15 mouse cellular contexts compared by ENCODE assay signal in the genomic region with DNA sequence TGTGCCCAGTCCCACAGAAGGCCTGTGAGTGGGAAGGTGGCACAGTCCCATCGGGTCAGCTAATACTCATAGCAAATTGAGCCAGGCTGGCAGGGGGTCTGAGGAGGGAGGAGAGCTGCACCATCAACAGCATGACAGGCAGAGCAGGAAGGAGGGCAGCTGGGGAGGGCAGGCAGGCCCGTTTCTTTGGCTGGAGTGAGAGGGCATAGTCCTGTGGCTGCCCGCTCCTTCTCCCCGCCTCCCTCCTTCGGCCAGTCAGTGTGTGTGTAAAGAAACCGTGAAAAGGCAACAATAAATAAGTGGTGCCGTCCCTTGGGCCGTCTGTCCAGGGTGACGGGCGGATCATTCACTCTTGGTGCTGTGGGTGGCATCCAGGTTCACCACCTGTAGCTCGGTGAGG. TPM values are rescaled to one million over a fixed set of nuclear protein-coding genes. Genes with fewer than 3 reads are reported as not detected.
DNase-seq lines count a peak whose midpoint lies in the region; ATAC-seq and TF ChIP-seq lines count a peak whose summit lies in the region.
"Had no signal": no experiment of that assay in that cellular context is flagged by ENCODE, and none has a peak within 500 bp of the region (broad histone marks: within the 10 kb centered on the region; RNA-seq: fewer than 3 reads in every experiment).

No protein-coding gene starts in this region.

- TF ChIP-seq CTCF in kidney, adult 2 months (conservative IDR thresholded peaks at IDR 0.05; ENCODE audit: insufficient read depth, insufficient read length, low read depth, low read length) = no peak

- peaks cover 46% of the 10 kb centered on the region for H3K4me1 ChIP-seq in embryonic facial prominence, embryonic 12.5 days
- H3K4me1 ChIP-seq in embryonic facial prominence, embryonic 10.5 days = peaks cover 55% of the 10 kb centered on the region
- H3K4me1 ChIP-seq in kidney, adult 2 months (ENCODE audit: control insufficient read depth, insufficient read depth, low read length) = peaks cover 5% of the 10 kb centered on the region
- peaks cover 48% of the 10 kb centered on the region for H3K4me1 ChIP-seq in kidney, embryonic 16.5 days (ENCODE audit: insufficient read depth, low read length)

- DNase-seq in embryonic facial prominence, embryonic 10.5 days (ENCODE audit: low spot score) = no peak
- peak; percentile 74 for DNase-seq in kidney, adult 2 months
- peak; percentile 51 for DNase-seq in kidney, adult 8-10 months
- DNase-seq in kidney, postnatal 36 days = peak; percentile 62 to 67
- DNase-seq in gastrocnemius, postnatal 25 days = no peak

- peaks cover 41% of the 10 kb centered on the region for H3K36me3 ChIP-seq in embryonic facial prominence, embryonic 12.5 days
- peaks cover 50% of the 10 kb centered on the region for H3K36me3 ChIP-seq in embryonic facial prominence, embryonic 10.5 days (replicated peaks)
- H3K36me3 ChIP-seq in kidney, adult 2 months (ENCODE audit: control insufficient read depth, insufficient read depth, low read length) = no peaks in the 10 kb centered on the region
- peaks cover 40% of the 10 kb centered on the region for H3K36me3 ChIP-seq in kidney, embryonic 16.5 days (ENCODE audit: insufficient read depth, low read length)

- H3K9me3 ChIP-seq in embryonic facial prominence, embryonic 12.5 days = no peaks in the 10 kb centered on the region
- no peaks in the 10 kb centered on the region for H3K9me3 ChIP-seq in embryonic facial prominence, embryonic 10.5 days
- H3K9me3 ChIP-seq in kidney, embryonic 16.5 days (ENCODE audit: low read length) = no peaks in the 10 kb centered on the region
- H3K9me3 ChIP-seq: embryonic facial prominence, embryonic 13.5 days; forebrain, embryonic 13.5 days; hindbrain, embryonic 15.5 days; neural tube, embryonic 15.5 days; stomach, embryonic 15.5 days had no signal

- ATAC-seq in embryonic facial prominence, embryonic 12.5 days (ENCODE audit: insufficient number of reproducible peaks, insufficient read depth, low FRiP score, low TSS enrichment) = no peak
- no peak for ATAC-seq in kidney, embryonic 16.5 days (ENCODE audit: low FRiP score, low TSS enrichment)
- ATAC-seq: forebrain, embryonic 13.5 days had no signal

- 57% methylated on average over 11 of the region's 11 CpGs for WGBS in embryonic facial prominence, embryonic 12.5 days
- WGBS in embryonic facial prominence, embryonic 10.5 days = 60% methylated on average over 11 of the region's 11 CpGs
- 45% methylated on average over 11 of the region's 11 CpGs for WGBS in kidney, adult 2 months
- 62% methylated on average over 11 of the region's 11 CpGs for WGBS in kidney, embryonic 16.5 days

- H3K9ac ChIP-seq in embryonic facial prominence, embryonic 12.5 days = peak overlapping the region; percentile 21; the same call in 1 of the 2 replicates
- H3K9ac ChIP-seq in kidney, embryonic 16.5 days (replicated peaks; ENCODE audit: low read length) = no peak overlapping the region
- H3K9ac ChIP-seq: embryonic facial prominence, embryonic 13.5 days; forebrain, embryonic 13.5 days; hindbrain, embryonic 15.5 days; neural tube, embryonic 15.5 days; stomach, embryonic 15.5 days had no signal

- H3K4me2 ChIP-seq in embryonic facial prominence, embryonic 12.5 days (replicated peaks) = no peak overlapping the region
- H3K4me2 ChIP-seq in kidney, embryonic 16.5 days (replicated peaks; ENCODE audit: low read depth, low read length) = no peak overlapping the region
- H3K4me2 ChIP-seq: embryonic facial prominence, embryonic 13.5 days; forebrain, embryonic 13.5 days; hindbrain, embryonic 15.5 days; midbrain, embryonic 11.5 days; neural tube, embryonic 15.5 days; stomach, embryonic 15.5 days had no signal

- no peak overlapping the region for H3K27ac ChIP-seq in embryonic facial prominence, embryonic 12.5 days
- H3K27ac ChIP-seq in embryonic facial prominence, embryonic 10.5 days (replicated peaks) = no peak overlapping the region
- H3K27ac ChIP-seq in kidney, adult 2 months (ENCODE audit: insufficient read depth, low read depth, low read length) = no peak overlapping the region
- no peak overlapping the region for H3K27ac ChIP-seq in kidney, embryonic 16.5 days (ENCODE audit: low read length)
- H3K27ac ChIP-seq: embryonic facial prominence, embryonic 13.5 days; forebrain, embryonic 13.5 days; hindbrain, embryonic 15.5 days; left cerebral cortex, adult 2 months; neural tube, embryonic 15.5 days; stomach, embryonic 15.5 days had no signal

- TF ChIP-seq POLR2A in kidney, adult 2 months (IDR thresholded peaks at IDR 0.05; ENCODE audit: low read depth, low read length) = no peak

- no peak overlapping the region for H3K4me3 ChIP-seq in embryonic facial prominence, embryonic 12.5 days
- no peak overlapping the region; the same call in 1 of the 2 replicates for H3K4me3 ChIP-seq in embryonic facial prominence, embryonic 10.5 days
- H3K4me3 ChIP-seq in kidney, adult 2 months (ENCODE audit: insufficient read depth, low read depth, low read length) = no peak overlapping the region
- H3K4me3 ChIP-seq in kidney, embryonic 16.5 days (ENCODE audit: low read length) = no peak overlapping the region
- H3K4me3 ChIP-seq: embryonic facial prominence, embryonic 13.5 days; forebrain, embryonic 13.5 days; hindbrain, embryonic 15.5 days; left cerebral cortex, adult 2 months; neural tube, embryonic 15.5 days; stomach, embryonic 15.5 days had no signal

- H3K27me3 ChIP-seq in embryonic facial prominence, embryonic 12.5 days = peaks cover 11% of the 10 kb centered on the region; the same call in 1 of the 2 replicates
- peaks cover 45% of the 10 kb centered on the region for H3K27me3 ChIP-seq in embryonic facial prominence, embryonic 10.5 days (replicated peaks; ENCODE audit: low read depth, poor library complexity, severe bottlenecking)
- no peaks in the 10 kb centered on the region for H3K27me3 ChIP-seq in kidney, adult 2 months (replicated peaks; ENCODE audit: control insufficient read depth, insufficient read depth, low read length)
- no peaks in the 10 kb centered on the region for H3K27me3 ChIP-seq in kidney, embryonic 16.5 days (ENCODE audit: insufficient read depth, low read length)
- H3K27me3 ChIP-seq: CH12.LX; hindbrain, embryonic 15.5 days; stomach, embryonic 15.5 days had no signal

RNA-seq across cellular contexts. Expression of a gene that starts 2.6 kb away (rescaled TPM):
- polyA plus RNA-seq in embryonic facial prominence, embryonic 12.5 days (2016; fragmentation: Nextera tagmentation; extraction: Ambion mirVana) = 12.4 and 13.4 TPM in 2 replicates
- polyA plus RNA-seq in embryonic facial prominence, embryonic 10.5 days (2016; fragmentation: Nextera tagmentation; extraction: Ambion mirVana) = 5.2 and 6.1 TPM in 2 replicates
- polyA plus RNA-seq in kidney, adult 2 months (2012; rRNA removed) = 27.0 and 32.4 TPM in 2 replicates
- polyA plus RNA-seq in kidney, embryonic 16.5 days (2015; fragmentation: Nextera tagmentation; extraction: Ambion mirVana) = 6.5 TPM in 2 replicates
- 10 to 100 TPM; 11.7 to 12.1 TPM for total RNA-seq in gastrocnemius, postnatal 25 days (2021)

RNA-seq across cellular contexts. Expression of a gene that starts 7.2 kb away (rescaled TPM):
- 10.5 and 12.0 TPM in 2 replicates for polyA plus RNA-seq in embryonic facial prominence, embryonic 12.5 days (2016; fragmentation: Nextera tagmentation; extraction: Ambion mirVana)
- polyA plus RNA-seq in embryonic facial prominence, embryonic 10.5 days (2016; fragmentation: Nextera tagmentation; extraction: Ambion mirVana) = 5.6 and 7.0 TPM in 2 replicates
- polyA plus RNA-seq in kidney, adult 2 months (2012; rRNA removed) = 67.0 and 86.3 TPM in 2 replicates
- polyA plus RNA-seq in kidney, embryonic 16.5 days (2015; fragmentation: Nextera tagmentation; extraction: Ambion mirVana) = 8.2 and 9.3 TPM in 2 replicates
- 10 to 100 TPM; 64.6 to 85.8 TPM for total RNA-seq in gastrocnemius, postnatal 25 days (2021)

RNA-seq across cellular contexts. Expression of a gene that starts 52.2 kb away (rescaled TPM):
- polyA plus RNA-seq in embryonic facial prominence, embryonic 12.5 days (2016; fragmentation: Nextera tagmentation; extraction: Ambion mirVana) = 58.2 and 63.4 TPM in 2 replicates
- polyA plus RNA-seq in embryonic facial prominence, embryonic 10.5 days (2016; fragmentation: Nextera tagmentation; extraction: Ambion mirVana) = 79.9 and 81.6 TPM in 2 replicates
- polyA plus RNA-seq in kidney, adult 2 months (2012; rRNA removed) = 20.7 and 22.8 TPM in 2 replicates
- polyA plus RNA-seq in kidney, embryonic 16.5 days (2015; fragmentation: Nextera tagmentation; extraction: Ambion mirVana) = 56.5 and 60.3 TPM in 2 replicates
- 1 to 10 TPM; 4.5 to 5.4 TPM for total RNA-seq in gastrocnemius, postnatal 25 days (2021)

Comparison
In these comparisons a context has a peak if more than half of its experiments do, and no peak if none do; other contexts are left out.
1. DNase-seq: peak in kidney, adult 2 months (single experiment), kidney, adult 8-10 months (2 of 2) and kidney, postnatal 36 days (2 of 2); none in embryonic facial prominence, embryonic 10.5 days (single experiment) and gastrocnemius, postnatal 25 days (single experiment).